Mouse (Mus musculus): ENCODE results near the gene Gm4724. TPM values are rescaled to one million over a fixed set of nuclear protein-coding genes. Genes with fewer than 3 reads are reported as not detected.
"Not testable (repeated sequence)": the region's sequence is repeated elsewhere in the genome, so short reads cannot be mapped to it uniquely, and the experiment has no call there.

The Gm4724 gene
- total RNA-seq (2021), result 1 to 10 TPM; 3.8 to 6.9 TPM
- long read RNA-seq, experiment 1, partial matches to known transcripts, result 0 of 3 reads
- long read RNA-seq, experiment 1, other reads (novel, unspliced or antisense), result 1 of 3 reads
- long read RNA-seq, experiment 2, partial matches to known transcripts, result 0 of 3 reads
- long read RNA-seq, experiment 2, other reads (novel, unspliced or antisense), result 2 of 3 reads

DNA sequence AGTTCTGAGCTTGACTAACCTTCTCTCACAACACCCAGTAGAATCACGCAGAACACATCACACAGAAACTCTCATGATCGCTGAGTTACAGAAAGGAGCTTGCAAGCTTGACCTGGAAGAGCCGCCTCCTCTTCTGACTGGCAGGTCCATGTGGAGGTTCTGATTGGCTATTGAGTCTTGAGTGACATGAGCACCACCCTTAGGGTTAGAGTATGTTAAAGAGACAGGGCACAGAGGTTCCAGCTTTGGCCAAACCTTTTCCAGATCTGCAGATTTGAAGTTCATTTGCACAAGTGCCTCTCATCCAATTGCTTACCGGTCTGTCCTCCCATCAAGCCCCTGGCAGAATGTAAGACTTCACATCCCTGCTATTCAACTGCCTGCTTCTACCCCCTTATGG lies at the start of gene Gm4724:
Gene Gm4724, minus strand, starts transcription at position 101 of the 400 bp plus-strand sequence.
- not testable (repeated sequence) for DNase-seq (ENCODE audit: low spot score in 2 of 2)

DNA sequence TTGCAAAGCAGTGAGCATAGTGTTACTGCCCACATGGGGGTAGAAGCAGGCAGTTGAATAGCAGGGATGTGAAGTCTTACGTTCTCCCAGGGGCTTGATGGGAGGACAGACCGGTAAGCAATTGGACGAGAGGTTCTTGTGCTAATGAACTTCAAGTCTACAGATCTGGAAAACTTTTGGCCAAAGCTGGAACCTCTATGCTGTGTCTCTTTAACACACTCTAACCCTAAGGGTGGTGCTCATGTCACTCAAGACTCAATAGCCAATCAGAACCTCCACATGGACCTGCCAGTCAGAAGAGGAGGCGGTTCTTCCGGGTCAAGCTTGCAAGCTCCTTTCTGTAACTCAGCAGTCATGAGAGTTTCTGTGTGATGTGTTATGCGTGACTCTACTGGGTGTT lies 34.1 kb upstream of the Gm4724 start, which contains the start of gene Zfp965:
Gene Zfp965, plus strand, starts transcription at position 301 of the 400 bp plus-strand sequence.
- DNase-seq (ENCODE audit: low spot score in 2 of 2), result not testable (repeated sequence)

Other genes with a start within 250 kb of the Gm4724 start
- gene Gm14391, start 228.9 kb downstream of the Gm4724 start, total RNA-seq (2021), result 10 to 100 TPM; 70.0 to 73.4 TPM
- gene Gm14440, start 160.7 kb downstream of the Gm4724 start, total RNA-seq (2021), result 1 to 10 TPM in 1 of 2 experiments, under 1 TPM in 1; 0.11 to 3.1 TPM
- gene Gm4631, start 97.6 kb downstream of the Gm4724 start, total RNA-seq (2021), result 10 to 100 TPM; 40.1 to 42.1 TPM
- 1 to 10 TPM; 3.6 to 8.6 TPM for gene Zfp968, start 63.4 kb downstream of the Gm4724 start, total RNA-seq (2021)
- gene Zfp965, start 34.2 kb upstream of the Gm4724 start, total RNA-seq (2021), result 1 to 10 TPM; 3.3 to 4.0 TPM
- gene Gm11007, start 208.2 kb upstream of the Gm4724 start, total RNA-seq (2021), result not detected

Data from adrenal gland, postnatal 4 days (tissue).